Mouse (Mus musculus) neural tube, embryonic 11.5 days (tissue): ENCODE measurements at regions not wholly inside any gene's neighbourhood (a gene's known extent, or its start where the extent isn't known, plus 50 kb on each side); places are given as distances from the start of the nearest gene placed in this dataset.
A peak's percentile ranks its signal among the peaks of the same experiment; 100 is the strongest.

Experiments used
- ATAC-seq: fragments of 200-750 bp; cut with Nextera tagmentation; 2 replicates; pipeline ENCODE4 v1.8.0; 2017; ENCODE audit warnings: moderate number of reproducible peaks, mild to moderate bottlenecking, moderate TSS enrichment, moderate library complexity; ENCODE audit not compliant: insufficient read depth, low FRiP score, low TSS enrichment
- DNase-seq: peaks from one replicate; pipeline ENCODE4 v3.0.0-alpha.2; 2015; ENCODE audit warnings: low spot score
- H3K27ac ChIP-seq: fragments of 300-500 bp; sonication (generic); 2 replicates; pipeline ENCODE4 v1.5.1; 2014; ENCODE audit warnings: low read depth, mild to moderate bottlenecking, low read length
- H3K27me3 ChIP-seq: fragments of 300-500 bp; sonication (generic); 2 replicates; pipeline ENCODE4 v1.6.1; 2014; ENCODE audit warnings: mild to moderate bottlenecking, low read length, mixed read lengths; ENCODE audit not compliant: control insufficient read depth, insufficient read depth
- H3K36me3 ChIP-seq: fragments of 300-500 bp; sonication (generic); 2 replicates; pipeline ENCODE4 v1.6.1; 2014; ENCODE audit warnings: mild to moderate bottlenecking, low read length, moderate library complexity, mixed read lengths; ENCODE audit not compliant: control insufficient read depth, insufficient read depth
- H3K4me1 ChIP-seq: fragments of 300-500 bp; sonication (generic); 2 replicates; pipeline ENCODE4 v1.6.1; 2014; ENCODE audit warnings: low read length, mixed read lengths; ENCODE audit not compliant: control insufficient read depth, insufficient read depth
- H3K4me2 ChIP-seq: fragments of 300-500 bp; sonication (generic); 2 replicates; pipeline ENCODE4 v1.6.1; 2014; ENCODE audit warnings: low read depth, mild to moderate bottlenecking, moderate library complexity
- H3K4me3 ChIP-seq: fragments of 300-500 bp; sonication (generic); 2 replicates; pipeline ENCODE4 v1.5.1; 2014; ENCODE audit warnings: low read depth, low read length
- H3K9ac ChIP-seq: fragments of 300-500 bp; sonication (generic); 2 replicates; pipeline ENCODE4 v1.6.1; 2014; ENCODE audit warnings: mild to moderate bottlenecking, low read length
- H3K9me3 ChIP-seq: fragments of 300-500 bp; sonication (generic); 2 replicates; pipeline ENCODE4 v1.6.1; 2016; ENCODE audit warnings: low read length; ENCODE audit not compliant: control insufficient read depth
- WGBS: fragments of 180-500 bp; shearing (Covaris S2); extraction: QIAGEN DNeasy Blood & Tissue Kit; methylation state at CpG from one replicate; pipeline ENCODE4 v1.1.7; 2014; 5-methylcytosine and 5-hydroxymethylcytosine counted together

DNA sequence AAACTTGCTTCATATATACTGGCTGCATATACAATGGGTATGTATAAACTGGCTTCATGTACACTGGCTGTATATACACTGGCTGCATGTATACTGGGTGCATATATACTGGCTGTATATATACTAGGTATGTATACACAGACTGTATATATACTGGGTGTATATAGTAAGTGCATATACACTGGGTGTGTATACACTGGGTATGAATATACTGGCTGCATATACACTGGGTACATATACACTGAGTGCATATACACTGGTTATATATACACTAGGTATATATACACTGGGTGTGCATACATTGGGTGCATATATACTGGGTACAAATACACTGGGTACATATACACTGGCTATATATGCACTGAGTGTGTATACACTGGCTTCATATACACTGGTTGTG, 196.9 kb upstream of the Fam241a start:
- DNase-seq: no peak
- no peaks in the 10 kb centered on the region for H3K27me3 ChIP-seq
- H3K27ac ChIP-seq: no peak overlapping the region
- no peaks in the 10 kb centered on the region for H3K9me3 ChIP-seq
- ATAC-seq: no peak
- no peaks in the 10 kb centered on the region for H3K4me1 ChIP-seq
- H3K4me3 ChIP-seq: no peak overlapping the region
- H3K9ac ChIP-seq: no peak overlapping the region
- H3K36me3 ChIP-seq: no peaks in the 10 kb centered on the region
- no peak overlapping the region for H3K4me2 ChIP-seq

GRCm38 (mm10) chr3:128088207-128088606, 192.1 kb upstream of the Fam241a start:
- peak; percentile 81 for ATAC-seq
- no peaks in the 10 kb centered on the region for H3K4me1 ChIP-seq
- 56% methylated on average over 4 of the region's 4 CpGs for WGBS
- peak; percentile 49 for DNase-seq
- H3K9ac ChIP-seq: no peak overlapping the region
- no peak overlapping the region for H3K4me2 ChIP-seq
- no peaks in the 10 kb centered on the region for H3K9me3 ChIP-seq
- H3K4me3 ChIP-seq: no peak overlapping the region
- no peak overlapping the region for H3K27ac ChIP-seq
- H3K36me3 ChIP-seq: no peaks in the 10 kb centered on the region
- H3K27me3 ChIP-seq: no peaks in the 10 kb centered on the region

- H3K36me3 ChIP-seq: no peaks in the 10 kb centered on the region
- DNase-seq (no peak), ATAC-seq (no peak)
- H3K4me3 ChIP-seq: no peak overlapping the region
- no peaks in the 10 kb centered on the region for H3K9me3 ChIP-seq
- no peak overlapping the region for H3K27ac ChIP-seq
- no peaks in the 10 kb centered on the region for H3K27me3 ChIP-seq
- no peak overlapping the region for H3K9ac ChIP-seq
- H3K4me1 ChIP-seq: no peaks in the 10 kb centered on the region
- no peak overlapping the region for H3K4me2 ChIP-seq
- 76% methylated on average over 10 of the region's 10 CpGs for WGBS
Measured at GRCm38 (mm10) chr3:128087163-128087562, 191.0 kb upstream of the Fam241a start.

GRCm38 (mm10) chr3:128082463-128082862, 186.3 kb upstream of the Fam241a start:
- DNase-seq: no peak
- Histone ChIP-seq H3K4me1 (no peaks in the 10 kb centered on the region), H3K9me3 (no peaks in the 10 kb centered on the region), H3K9ac (no peak overlapping the region), H3K4me2 (no peak overlapping the region), H3K4me3 (no peak overlapping the region), H3K36me3 (no peaks in the 10 kb centered on the region), H3K27me3 (no peaks in the 10 kb centered on the region), H3K27ac (no peak overlapping the region)
- 85% methylated on average over 6 of the region's 6 CpGs for WGBS
- no peak for ATAC-seq

DNA sequence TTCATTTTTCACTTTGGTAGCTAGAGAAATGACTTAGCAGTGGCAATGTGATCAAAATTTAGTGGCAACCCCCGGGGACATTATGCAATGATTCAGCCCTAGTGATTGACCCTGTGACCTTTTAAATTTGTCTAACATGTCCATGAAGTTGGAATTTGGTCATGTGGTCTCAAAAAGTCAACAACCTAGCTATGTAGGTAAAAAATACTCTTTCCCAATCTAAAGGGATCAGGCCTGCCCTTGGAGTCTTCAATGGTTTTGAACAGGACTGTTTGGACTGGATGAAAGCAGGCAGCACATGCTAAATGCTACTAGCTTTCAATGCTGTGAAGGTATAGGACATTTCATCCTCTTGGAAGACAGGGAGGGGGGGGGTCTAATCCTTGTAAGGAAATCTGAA, 185.3 kb upstream of the Fam241a start:
- no peaks in the 10 kb centered on the region for H3K4me1 ChIP-seq
- WGBS: 82% methylated on average over 1 of the region's 1 CpGs
- ATAC-seq: no peak

DNA sequence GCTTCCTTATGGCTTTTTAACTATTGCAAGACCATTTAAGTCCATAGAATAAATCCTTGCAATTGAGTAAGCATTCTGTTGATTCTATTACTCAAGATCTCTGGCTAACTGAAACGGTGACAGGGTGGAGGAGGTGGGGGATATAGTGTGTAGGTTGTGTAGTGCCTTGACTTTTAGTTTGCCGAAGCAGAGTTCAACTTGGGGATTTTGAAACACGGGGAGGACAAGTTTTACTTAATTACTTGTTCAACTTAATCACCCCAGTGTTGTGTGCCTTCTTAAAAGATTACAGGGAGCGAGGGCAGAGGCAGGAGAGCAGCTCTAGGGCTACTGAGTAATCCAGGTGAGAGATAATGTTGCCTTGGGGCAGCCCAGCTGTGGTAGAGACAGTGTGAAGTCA, 171.7 kb upstream of the Fam241a start:
- Histone ChIP-seq H3K9me3 (no peaks in the 10 kb centered on the region), H3K27ac (no peak overlapping the region), H3K36me3 (no peaks in the 10 kb centered on the region), H3K27me3 (no peaks in the 10 kb centered on the region), H3K4me1 (no peaks in the 10 kb centered on the region), H3K4me2 (no peak overlapping the region), H3K9ac (no peak overlapping the region), H3K4me3 (no peak overlapping the region)
- WGBS: 82% methylated on average over 4 of the region's 4 CpGs
- ATAC-seq: no peak
- DNase-seq: no peak

More for the DNA sequence above, 185.3 kb upstream of the Fam241a start:
- Histone ChIP-seq H3K9ac (no peak overlapping the region), H3K36me3 (no peaks in the 10 kb centered on the region), H3K4me3 (no peak overlapping the region), H3K27ac (no peak overlapping the region), H3K27me3 (no peaks in the 10 kb centered on the region), H3K4me2 (no peak overlapping the region), H3K9me3 (no peaks in the 10 kb centered on the region)
- no peak for DNase-seq

DNA sequence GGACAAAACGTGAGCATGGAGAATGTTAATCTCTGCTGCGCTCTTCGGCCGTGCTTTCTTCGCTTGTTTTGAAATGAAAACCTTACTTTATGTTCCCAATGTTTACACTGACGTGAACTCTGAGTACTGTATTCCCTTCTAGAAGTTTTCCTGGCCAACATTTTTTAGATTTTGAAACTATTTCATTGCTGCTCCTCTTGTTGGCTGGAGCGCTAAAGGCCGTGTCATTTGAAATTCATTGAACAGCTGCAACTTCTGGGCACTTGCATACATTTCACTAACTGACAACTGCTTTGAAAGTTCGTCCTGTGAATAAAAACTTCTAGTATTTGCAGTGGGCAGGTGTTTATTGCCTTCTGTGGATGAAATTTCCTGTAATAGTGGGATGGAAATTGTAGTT, 157.9 kb upstream of the Fam241a start:
- Histone ChIP-seq H3K27me3 (no peaks in the 10 kb centered on the region), H3K4me1 (no peaks in the 10 kb centered on the region), H3K9me3 (no peaks in the 10 kb centered on the region), H3K4me2 (no peak overlapping the region), H3K27ac (no peak overlapping the region), H3K36me3 (no peaks in the 10 kb centered on the region), H3K9ac (no peak overlapping the region), H3K4me3 (no peak overlapping the region)
- DNase-seq (no peak), ATAC-seq (no peak)
- WGBS: 80% methylated on average over 9 of the region's 9 CpGs

GRCm38 (mm10) chr3:128043709-128044108, 147.6 kb upstream of the Fam241a start:
- Histone ChIP-seq H3K9me3 (no peaks in the 10 kb centered on the region), H3K9ac (no peak overlapping the region), H3K4me1 (no peaks in the 10 kb centered on the region; the same call in 1 of the 2 replicates), H3K4me3 (no peak overlapping the region), H3K36me3 (no peaks in the 10 kb centered on the region), H3K27ac (no peak overlapping the region), H3K27me3 (no peaks in the 10 kb centered on the region), H3K4me2 (no peak overlapping the region)
- DNase-seq: no peak
- ATAC-seq: no peak
- WGBS: 85% methylated on average over 3 of the region's 3 CpGs

DNA sequence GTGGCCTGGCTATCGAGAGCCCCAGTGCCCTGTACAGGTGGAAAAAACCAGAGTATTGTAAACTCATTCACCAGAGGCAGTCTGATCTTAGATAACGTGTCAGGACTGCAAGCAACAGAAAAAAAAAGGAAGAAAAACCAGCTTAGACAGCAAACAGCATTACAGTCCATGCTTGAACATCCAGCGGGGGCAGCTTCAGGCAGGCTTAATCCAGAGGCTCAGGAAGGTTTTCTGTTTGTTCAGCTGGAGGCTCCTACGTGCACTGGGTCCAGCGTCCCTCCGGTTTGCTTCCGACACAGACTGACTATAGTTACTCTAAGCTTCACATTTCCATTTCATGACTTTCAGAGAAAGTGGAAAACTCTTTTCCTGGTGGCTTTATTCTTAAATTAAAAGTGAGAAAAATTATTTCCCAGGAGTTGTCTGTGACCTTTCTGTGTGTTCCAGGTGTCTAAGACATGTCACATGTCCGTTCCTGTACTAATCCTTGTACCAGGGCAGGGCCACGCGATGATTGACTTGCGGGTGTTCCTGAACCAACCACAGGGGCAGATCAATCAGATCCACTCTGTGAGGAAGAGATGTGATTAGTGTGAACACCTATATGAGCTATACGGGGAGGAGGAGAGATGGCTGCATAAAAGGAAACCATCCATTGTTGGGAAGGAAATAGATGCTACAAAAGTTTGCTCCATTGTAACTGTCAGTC, 144.4 kb upstream of the Fam241a start:
- no peaks in the 10 kb centered on the region for H3K27me3 ChIP-seq
- no peak overlapping the region for H3K4me3 ChIP-seq
- H3K9ac ChIP-seq: no peak overlapping the region
- H3K36me3 ChIP-seq: no peaks in the 10 kb centered on the region
- H3K4me1 ChIP-seq: no peaks in the 10 kb centered on the region; the same call in 1 of the 2 replicates
- no peaks in the 10 kb centered on the region for H3K9me3 ChIP-seq
- peak; percentile 43 for DNase-seq
- no peak overlapping the region for H3K27ac ChIP-seq
- ATAC-seq: no peak
- H3K4me2 ChIP-seq: no peak overlapping the region
- WGBS: 50% methylated on average over 12 of the region's 12 CpGs
